Mouse (Mus musculus): ENCODE measurements around the gene Gpr107. TPM values are rescaled to one million over a fixed set of nuclear protein-coding genes. Genes with fewer than 3 reads are reported as not detected.

Gene Gpr107
- total and polyA plus RNA-seq, 3 experiments, result 16.4 to 18.3 TPM; not detected in 1

GRCm38 (mm10) chr2:31140772-31141073, 11.4 kb upstream of the Gpr107 start:
- H3K79me2 ChIP-seq (ENCODE audit: control insufficient read depth, insufficient read depth, low read length, poor library complexity), result peaks cover 6% of the 10 kb centered on the region
- no peaks in the 10 kb centered on the region for H3K9me3 ChIP-seq (replicated peaks; ENCODE audit: insufficient read depth, low read length)
- H3K36me3 ChIP-seq (ENCODE audit: control insufficient read depth in 1 of 2, insufficient read depth in 2 of 2, low read length in 2 of 2), result peaks cover 0 to 5% of the 10 kb centered on the region in 2 experiments; a peak in 2 of 4 replicates
- no peaks in the 10 kb centered on the region for H3K27me3 ChIP-seq (ENCODE audit: control insufficient read depth in 1 of 2, insufficient read depth in 2 of 2, low read length in 2 of 2)
- TF ChIP-seq NELFE (IDR thresholded peaks at IDR 0.05; ENCODE audit: low read depth, low read length), result no peak
- peak overlapping the region; percentile 82 to 84; a peak in 3 of 4 replicates for H3K4me3 ChIP-seq (ENCODE audit: control insufficient read depth in 1 of 2, insufficient read depth in 1 of 2, low read depth in 2 of 2, low read length in 2 of 2)
- H3K27ac ChIP-seq (ENCODE audit: control insufficient read depth, low read depth, low read length), result no peak overlapping the region
- H3K4me1 ChIP-seq (ENCODE audit: control insufficient read depth in 1 of 2, insufficient read depth in 2 of 2, low read length in 2 of 2), result peaks cover 8 to 17% of the 10 kb centered on the region in 2 experiments
- DNase-seq (ENCODE audit: low read depth, low spot score), result no peak
- H3K9ac ChIP-seq (ENCODE audit: control insufficient read depth, low read depth, low read length, poor library complexity, severe bottlenecking), result peak overlapping the region; percentile 90

DNA sequence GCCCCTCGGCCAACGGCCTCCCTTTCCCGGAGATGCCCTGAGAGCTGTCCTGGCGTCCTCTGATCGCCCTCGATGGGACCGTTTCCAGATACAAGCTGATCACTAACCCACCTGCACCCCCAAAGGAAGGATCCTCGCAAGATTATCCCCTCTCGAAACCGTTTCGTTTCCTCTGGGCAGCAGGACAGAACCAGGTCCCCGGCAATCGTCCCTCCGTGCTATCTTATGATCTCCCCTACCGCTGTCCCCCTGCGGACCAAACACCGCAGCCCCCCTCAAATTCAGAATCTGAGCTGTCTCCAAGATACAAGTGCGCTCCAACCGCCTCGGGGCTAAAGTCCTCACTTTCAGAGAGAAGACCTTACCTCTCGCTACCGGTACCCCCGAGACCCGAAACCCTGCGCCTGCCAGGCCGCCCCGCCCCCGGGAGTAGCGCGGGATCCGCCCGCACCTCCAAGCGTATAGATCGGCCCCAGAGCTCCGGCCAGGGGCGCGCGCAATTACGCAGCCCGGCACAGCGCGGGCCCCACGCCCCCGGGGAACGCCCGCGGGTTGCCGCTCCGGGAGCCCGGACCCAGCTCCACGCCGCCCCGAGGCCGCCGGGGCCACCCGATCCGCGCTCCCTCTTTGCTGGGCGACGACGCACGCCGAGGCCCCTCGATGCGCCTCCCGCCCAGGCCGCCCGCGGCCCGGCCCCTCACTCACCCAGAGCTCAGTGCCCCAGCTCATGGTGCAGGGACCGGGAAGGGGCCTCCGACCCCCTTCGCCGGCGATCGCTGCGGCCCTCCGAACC, 10.8 kb upstream of the Gpr107 start:
- H3K79me2 ChIP-seq (ENCODE audit: control insufficient read depth, insufficient read depth, low read length, poor library complexity), result peaks cover 5% of the 10 kb centered on the region
- TF ChIP-seq ZC3H11A (IDR thresholded peaks at IDR 0.05; ENCODE audit: low read depth, low read length) (no peak), MYC (IDR thresholded peaks at IDR 0.05; ENCODE audit: low read depth, low read length) (no peak), NRF1 (IDR thresholded peaks at IDR 0.05; ENCODE audit: insufficient read depth, low read depth, low read length, poor library complexity, severe bottlenecking) (no peak), ZKSCAN1 (IDR thresholded peaks at IDR 0.05; ENCODE audit: low read depth, low read length) (no peak), USF2 (IDR thresholded peaks at IDR 0.05; ENCODE audit: borderline replicate concordance in 1 of 2, insufficient read depth in 1 of 2, low read depth in 1 of 2, low read length in 2 of 2) (no peak), ZNF384 (IDR thresholded peaks at IDR 0.05; ENCODE audit: low read depth, low read length) (no peak), MXI1 (IDR thresholded peaks at IDR 0.05; ENCODE audit: low read depth, low read length) (no peak)
- peak; percentile 41 for DNase-seq (ENCODE audit: low read depth, low spot score)
- H3K27me3 ChIP-seq (ENCODE audit: control insufficient read depth in 1 of 2, insufficient read depth in 2 of 2, low read length in 2 of 2), result no peaks in the 10 kb centered on the region
- H3K9ac ChIP-seq (ENCODE audit: control insufficient read depth, low read depth, low read length, poor library complexity, severe bottlenecking), result peak overlapping the region; percentile 90
- H3K4me3 ChIP-seq (ENCODE audit: control insufficient read depth in 1 of 2, insufficient read depth in 1 of 2, low read depth in 2 of 2, low read length in 2 of 2), result peak overlapping the region; percentile 82 to 84
- no peaks in the 10 kb centered on the region for H3K9me3 ChIP-seq (replicated peaks; ENCODE audit: insufficient read depth, low read length)
- peaks cover 8 to 17% of the 10 kb centered on the region in 2 experiments for H3K4me1 ChIP-seq (ENCODE audit: control insufficient read depth in 1 of 2, insufficient read depth in 2 of 2, low read length in 2 of 2)
- H3K36me3 ChIP-seq (ENCODE audit: control insufficient read depth in 1 of 2, insufficient read depth in 2 of 2, low read length in 2 of 2), result peaks cover 0 to 5% of the 10 kb centered on the region in 2 experiments; a peak in 2 of 4 replicates
- no peak overlapping the region; the same call in 1 of the 2 replicates for H3K27ac ChIP-seq (ENCODE audit: control insufficient read depth, low read depth, low read length)

- H3K4me1 ChIP-seq (ENCODE audit: control insufficient read depth in 1 of 2, insufficient read depth in 2 of 2, low read length in 2 of 2), result peaks cover 8 to 17% of the 10 kb centered on the region in 2 experiments
- TF ChIP-seq TAL1 (IDR thresholded peaks at IDR 0.05; ENCODE audit: low read length) (no peak), HCFC1 (IDR thresholded peaks at IDR 0.05; ENCODE audit: low read depth, low read length) (0 out of 2 replicates have a peak, but pooled peaks have one; percentile 24), CHD1 (IDR thresholded peaks at IDR 0.05; ENCODE audit: low read depth, low read length) (no peak), MAX (IDR thresholded peaks at IDR 0.05; ENCODE audit: low read length) (no peak), TCF12 (IDR thresholded peaks at IDR 0.05; ENCODE audit: low read depth, low read length) (peak; percentile 54), RCOR1 (IDR thresholded peaks at IDR 0.05; ENCODE audit: low read depth, low read length) (no peak), NRF1 (IDR thresholded peaks at IDR 0.05; ENCODE audit: insufficient read depth, low read depth, low read length, poor library complexity, severe bottlenecking) (no peak), POLR2A (IDR thresholded peaks at IDR 0.05; ENCODE audit: control insufficient read depth in 1 of 2, insufficient read depth in 1 of 2, low read depth in 1 of 2, low read length in 2 of 2, poor library complexity in 1 of 2) (peak; percentile 70 to 85), CHD2 (IDR thresholded peaks at IDR 0.05; ENCODE audit: low read length) (no peak), SIN3A (IDR thresholded peaks at IDR 0.05; ENCODE audit: low read length) (peak; percentile 56), BHLHE40 (IDR thresholded peaks at IDR 0.05; ENCODE audit: borderline replicate concordance, low read depth, low read length) (no peak), UBTF (IDR thresholded peaks at IDR 0.05; ENCODE audit: borderline replicate concordance, insufficient read depth, low read depth, low read length) (no peak), GABPA (IDR thresholded peaks at IDR 0.05; ENCODE audit: low read depth, low read length) (no peak), ETS1 (IDR thresholded peaks at IDR 0.05; ENCODE audit: low read depth, low read length) (no peak), ZKSCAN1 (IDR thresholded peaks at IDR 0.05; ENCODE audit: low read depth, low read length) (no peak), JUND (IDR thresholded peaks at IDR 0.05; ENCODE audit: low read depth, low read length) (no peak), RAD21 (IDR thresholded peaks at IDR 0.05; ENCODE audit: low read depth, low read length) (no peak)
Observed at GRCm38 (mm10) chr2:31141867-31142454, 10.2 kb upstream of the Gpr107 start, which contains the start of gene Fnbp1. Gene Fnbp1 (minus strand): TSS chr2:31142008.

More at GRCm38 (mm10) chr2:31141867-31142454, 10.2 kb upstream of the Gpr107 start, which contains the start of gene Fnbp1:
- peaks cover 5% of the 10 kb centered on the region for H3K79me2 ChIP-seq (ENCODE audit: control insufficient read depth, insufficient read depth, low read length, poor library complexity)
- H3K4me3 ChIP-seq (ENCODE audit: control insufficient read depth in 1 of 2, insufficient read depth in 1 of 2, low read depth in 2 of 2, low read length in 2 of 2), result peak within 1 kb of the TSS; percentile 82 to 84
- H3K9me3 ChIP-seq (replicated peaks; ENCODE audit: insufficient read depth, low read length), result no peaks in the 10 kb centered on the region
- peaks cover 0 to 5% of the 10 kb centered on the region in 2 experiments; a peak in 2 of 4 replicates for H3K36me3 ChIP-seq (ENCODE audit: control insufficient read depth in 1 of 2, insufficient read depth in 2 of 2, low read length in 2 of 2)
- no peaks in the 10 kb centered on the region for H3K27me3 ChIP-seq (ENCODE audit: control insufficient read depth in 1 of 2, insufficient read depth in 2 of 2, low read length in 2 of 2)
- DNase-seq (ENCODE audit: low read depth, low spot score), result peak; percentile 90
- no peak within 1 kb of the TSS; the same call in 1 of the 2 replicates for H3K27ac ChIP-seq (ENCODE audit: control insufficient read depth, low read depth, low read length)
- H3K9ac ChIP-seq (ENCODE audit: control insufficient read depth, low read depth, low read length, poor library complexity, severe bottlenecking), result peak within 1 kb of the TSS; percentile 90
